Mouse (Mus musculus) bone marrow, adult 2 months (tissue): ENCODE data around the gene Tgfbrap1.
"Not testable (repeated sequence)": the region's sequence is repeated elsewhere in the genome, so short reads cannot be mapped to it uniquely, and the experiment has no call there.

Experiments
- CTCF ChIP-seq: fragments of 200-500 bp; IDR thresholded peaks from 2 replicates; pipeline ENCODE4 v1.5.1; 2011; ENCODE audit warnings: low read length, control low read depth; ENCODE audit not compliant: control insufficient read depth, insufficient read depth
- POLR2A ChIP-seq: fragments of 200-500 bp; IDR thresholded peaks from 2 replicates; pipeline ENCODE4 v1.6.1; 2011; ENCODE audit warnings: low read depth, mild to moderate bottlenecking, control low read depth, low read length, borderline replicate concordance; ENCODE audit not compliant: control insufficient read depth

DNA sequence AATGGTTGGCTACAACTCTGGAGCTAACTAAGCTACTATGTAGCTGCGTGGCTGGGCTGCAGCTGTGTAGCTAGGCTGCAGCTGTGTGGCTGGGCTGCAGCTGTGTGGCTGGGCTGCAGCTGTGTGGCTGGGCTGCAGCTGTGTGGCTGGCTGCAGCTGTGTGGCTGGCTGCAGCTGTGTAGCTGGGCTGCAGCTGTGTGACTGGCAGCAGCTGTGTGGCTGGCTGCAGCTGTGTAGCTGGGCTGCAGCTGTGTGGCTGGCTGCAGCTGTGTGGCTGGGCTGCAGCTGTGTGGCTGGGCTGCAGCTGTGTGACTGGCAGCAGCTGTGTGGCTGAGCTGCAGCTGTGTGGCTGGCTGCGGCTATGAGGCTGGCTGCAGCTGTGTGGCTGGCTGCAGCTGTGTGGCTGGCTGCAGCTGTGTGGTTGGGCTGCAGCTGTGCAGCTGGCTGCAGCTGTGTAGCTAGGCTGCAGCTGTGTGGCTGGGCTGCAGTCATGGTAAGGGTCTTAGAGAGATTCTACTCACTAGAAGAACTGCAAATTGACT lies 38.1 kb upstream of the Tgfbrap1 start:
- TF ChIP-seq POLR2A, CTCF: not testable (repeated sequence)
